ENCODE assay signal across 27 mouse cellular contexts in the genomic region with DNA sequence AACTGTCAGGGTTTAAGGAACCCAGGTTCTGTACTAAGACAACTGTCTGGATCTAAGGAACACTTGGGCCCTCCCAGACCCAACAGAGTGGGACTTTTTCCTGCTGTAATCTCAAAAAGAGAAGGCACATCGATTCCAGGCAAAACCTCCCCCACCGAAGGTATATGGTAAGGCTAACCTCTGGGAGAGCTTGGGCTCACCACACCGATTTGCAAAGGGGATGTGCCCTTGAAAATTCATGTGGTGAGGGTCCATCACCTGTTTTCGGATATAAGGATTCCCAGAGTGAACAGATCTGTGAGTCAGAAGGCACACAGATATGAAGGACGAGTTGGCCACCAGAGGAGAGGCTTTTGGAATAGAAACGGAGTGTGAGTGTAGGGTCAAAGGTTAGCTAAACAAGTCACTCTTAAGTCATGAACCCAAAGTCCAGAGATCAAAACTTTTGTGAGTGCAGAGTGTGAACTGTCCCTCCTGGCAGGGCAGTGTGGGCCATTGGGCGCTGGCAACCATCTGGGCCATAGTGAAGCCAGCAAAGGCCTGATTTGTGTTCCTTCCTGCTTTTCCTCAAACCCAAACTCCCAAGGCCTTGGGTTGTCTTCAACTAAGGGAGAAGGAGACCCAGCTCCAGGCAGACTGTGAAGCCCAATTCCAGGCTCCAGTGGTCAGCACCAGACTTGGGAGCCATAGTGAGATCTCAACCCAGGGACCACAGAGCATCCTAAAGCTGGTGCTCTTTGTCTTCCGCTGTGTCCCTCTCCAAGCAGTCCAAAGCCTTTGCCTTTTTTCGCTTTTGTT. TPM values are rescaled to one million over a fixed set of nuclear protein-coding genes. Genes with fewer than 3 reads are reported as not detected.
A peak's percentile ranks its signal among the peaks of the same experiment; 100 is the strongest.
DNase-seq lines count a peak whose midpoint lies in the region; ATAC-seq and TF ChIP-seq lines count a peak whose summit lies in the region.
"Had no signal": no experiment of that assay in that cellular context is flagged by ENCODE, and none has a peak within 500 bp of the region (broad histone marks: within the 10 kb centered on the region; RNA-seq: fewer than 3 reads in every experiment).

No protein-coding gene starts in this region.

- H3K9me3 ChIP-seq in forebrain, embryonic 10.5 days = no peaks in the 10 kb centered on the region
- no peaks in the 10 kb centered on the region for H3K9me3 ChIP-seq in forebrain, embryonic 14.5 days (replicated peaks; ENCODE audit: control insufficient read depth, low read length)
- no peaks in the 10 kb centered on the region for H3K9me3 ChIP-seq in heart, embryonic 13.5 days
- H3K9me3 ChIP-seq in liver, postnatal 0 days (ENCODE audit: low read length) = no peaks in the 10 kb centered on the region
- no peaks in the 10 kb centered on the region for H3K9me3 ChIP-seq in heart, postnatal 0 days (replicated peaks; ENCODE audit: control insufficient read depth, low read length)
- H3K9me3 ChIP-seq: forebrain, embryonic 15.5 days; neural tube, embryonic 15.5 days had no signal

- H3K4me1 ChIP-seq in forebrain, embryonic 10.5 days = peaks cover 23% of the 10 kb centered on the region
- H3K4me1 ChIP-seq in forebrain, embryonic 14.5 days (ENCODE audit: control insufficient read depth, insufficient read depth, low read length) = no peaks in the 10 kb centered on the region
- peaks cover 6% of the 10 kb centered on the region for H3K4me1 ChIP-seq in heart, embryonic 13.5 days
- peaks cover 5% of the 10 kb centered on the region for H3K4me1 ChIP-seq in liver, postnatal 0 days (ENCODE audit: insufficient read depth)
- H3K4me1 ChIP-seq in heart, postnatal 0 days (ENCODE audit: control insufficient read depth, insufficient read depth) = 0 out of 2 replicates have a peak, but pooled peaks cover 7% of the 10 kb centered on the region

- no peak overlapping the region for H3K27ac ChIP-seq in forebrain, embryonic 10.5 days
- no peak overlapping the region for H3K27ac ChIP-seq in forebrain, embryonic 14.5 days (ENCODE audit: low read depth, low read length)
- H3K27ac ChIP-seq in heart, embryonic 13.5 days (replicated peaks) = peak overlapping the region; percentile 94
- H3K27ac ChIP-seq in liver, postnatal 0 days (ENCODE audit: low read depth) = no peak overlapping the region
- H3K27ac ChIP-seq in heart, postnatal 0 days (ENCODE audit: low read depth) = peak overlapping the region; percentile 94
- H3K27ac ChIP-seq: forebrain, embryonic 15.5 days; hindbrain, embryonic 14.5 days; kidney, postnatal 0 days; neural tube, embryonic 15.5 days had no signal

- peak; percentile 19 for DNase-seq in forebrain, embryonic 10.5 days (ENCODE audit: extremely low spot score, low spot score)
- no peak for DNase-seq in forebrain, embryonic 14.5 days (ENCODE audit: low spot score)
- DNase-seq in heart, postnatal 25 days (ENCODE audit: low spot score) = no peak
- DNase-seq in liver, postnatal 0 days = no peak
- DNase-seq in liver = no peak
- peak; percentile 14 for DNase-seq in heart, postnatal 0 days (ENCODE audit: low spot score)
- no peak for DNase-seq in adrenal gland, postnatal 36 days
- DNase-seq: adrenal gland, postnatal 14 days; cerebellum, adult 11 months; cerebellum, postnatal 14 days; lung, adult 18-20 months; lung, postnatal 14 days; right cerebral cortex, postnatal 25 days; thymus, adult 2 months had no signal

- peaks cover 100% of the 10 kb centered on the region for H3K27me3 ChIP-seq in forebrain, embryonic 10.5 days (ENCODE audit: poor library complexity, severe bottlenecking)
- peaks cover 95% of the 10 kb centered on the region for H3K27me3 ChIP-seq in forebrain, embryonic 14.5 days (replicated peaks; ENCODE audit: control insufficient read depth, insufficient read depth, low read length)
- H3K27me3 ChIP-seq in heart, embryonic 13.5 days (replicated peaks) = peaks cover 89% of the 10 kb centered on the region
- H3K27me3 ChIP-seq in liver, postnatal 0 days (ENCODE audit: insufficient read depth, low read length) = peaks cover 95% of the 10 kb centered on the region
- H3K27me3 ChIP-seq in heart, postnatal 0 days (ENCODE audit: control insufficient read depth, insufficient read depth, low read length) = peaks cover 63% of the 10 kb centered on the region

- no peaks in the 10 kb centered on the region for H3K36me3 ChIP-seq in forebrain, embryonic 10.5 days (replicated peaks)
- no peaks in the 10 kb centered on the region for H3K36me3 ChIP-seq in forebrain, embryonic 14.5 days (ENCODE audit: control insufficient read depth, insufficient read depth, low read length)
- peaks cover 18% of the 10 kb centered on the region for H3K36me3 ChIP-seq in heart, embryonic 13.5 days
- H3K36me3 ChIP-seq in liver, postnatal 0 days (replicated peaks; ENCODE audit: insufficient read depth, low read length) = no peaks in the 10 kb centered on the region
- peaks cover 15% of the 10 kb centered on the region; the same call in 1 of the 2 replicates for H3K36me3 ChIP-seq in heart, postnatal 0 days (replicated peaks; ENCODE audit: control insufficient read depth, insufficient read depth, low read length)
- H3K36me3 ChIP-seq: forebrain, embryonic 15.5 days; neural tube, embryonic 15.5 days had no signal

- H3K9ac ChIP-seq in forebrain, embryonic 14.5 days (ENCODE audit: low read length) = no peak overlapping the region
- H3K9ac ChIP-seq in heart, embryonic 13.5 days = peak overlapping the region; percentile 100
- H3K9ac ChIP-seq in liver, postnatal 0 days (replicated peaks) = no peak overlapping the region
- peak overlapping the region; percentile 73 for H3K9ac ChIP-seq in heart, postnatal 0 days (replicated peaks; ENCODE audit: low read depth, low read length)
- H3K9ac ChIP-seq: forebrain, embryonic 15.5 days; hindbrain, embryonic 14.5 days; neural tube, embryonic 15.5 days had no signal

- TF ChIP-seq EP300 in liver, postnatal 0 days (IDR thresholded peaks at IDR 0.05; ENCODE audit: low read depth) = no peak
- TF ChIP-seq EP300 in heart, postnatal 0 days (IDR thresholded peaks at IDR 0.05; ENCODE audit: low read depth) = no peak

- TF ChIP-seq CTCF in liver, postnatal 0 days (IDR thresholded peaks at IDR 0.05; ENCODE audit: low read depth) = no peak
- no peak for TF ChIP-seq CTCF in heart, postnatal 0 days (IDR thresholded peaks at IDR 0.05; ENCODE audit: low read depth)

- intact Hi-C loops in heart, postnatal 25 days (cut with DNase I) = loop anchor here (10.0 kb wide), 1 partner anchor 358 kb away; no protein-coding TSS in a partner anchor

- WGBS in forebrain, embryonic 10.5 days = 3% methylated on average over 9 of the region's 9 CpGs
- WGBS in forebrain, embryonic 14.5 days = 3% methylated on average over 9 of the region's 9 CpGs
- 16% methylated on average over 9 of the region's 9 CpGs for WGBS in heart, embryonic 13.5 days
- 9% methylated on average over 9 of the region's 9 CpGs for WGBS in liver, postnatal 0 days (ENCODE audit: insufficient replicate concordance)
- 19% methylated on average over 9 of the region's 9 CpGs for WGBS in heart, postnatal 0 days

- ATAC-seq in forebrain, embryonic 14.5 days = no peak
- no peak for ATAC-seq in heart, embryonic 13.5 days (ENCODE audit: extremely low read depth, insufficient number of reproducible peaks, low FRiP score, low TSS enrichment)
- peak; percentile 61 for ATAC-seq in liver, postnatal 0 days
- no peak for ATAC-seq in heart, postnatal 0 days (ENCODE audit: insufficient read depth, low read depth)
- ATAC-seq: activated CD4-positive, CD25-positive, alpha-beta regulatory T cell, adult 4 months; forebrain, embryonic 15.5 days; midbrain, embryonic 16.5 days had no signal

- no peak overlapping the region for H3K4me2 ChIP-seq in forebrain, embryonic 14.5 days (ENCODE audit: low read length)
- peak overlapping the region; percentile 83 for H3K4me2 ChIP-seq in heart, embryonic 13.5 days
- H3K4me2 ChIP-seq in liver, postnatal 0 days (ENCODE audit: low read depth, low read length) = no peak overlapping the region
- H3K4me2 ChIP-seq in heart, postnatal 0 days (ENCODE audit: low read depth, low read length) = peak overlapping the region; percentile 70
- H3K4me2 ChIP-seq: forebrain, embryonic 15.5 days; hindbrain, embryonic 14.5 days; neural tube, embryonic 15.5 days had no signal

- H3K4me3 ChIP-seq in forebrain, embryonic 10.5 days = no peak overlapping the region
- H3K4me3 ChIP-seq in forebrain, embryonic 14.5 days (ENCODE audit: low read depth, low read length) = no peak overlapping the region
- H3K4me3 ChIP-seq in heart, embryonic 13.5 days = peak overlapping the region; percentile 80
- no peak overlapping the region for H3K4me3 ChIP-seq in liver, postnatal 0 days (ENCODE audit: low read depth, low read length)
- peak overlapping the region; percentile 79 for H3K4me3 ChIP-seq in heart, postnatal 0 days (ENCODE audit: low read depth, low read length)
- H3K4me3 ChIP-seq: forebrain, embryonic 15.5 days; neural tube, embryonic 15.5 days had no signal

RNA-seq across cellular contexts. Expression of a gene that starts 2.2 kb away (rescaled TPM):
- not detected in 2 replicates for polyA plus RNA-seq in forebrain, embryonic 10.5 days (2016; fragmentation: Nextera tagmentation; extraction: Ambion mirVana)
- not detected in 2 replicates for polyA plus RNA-seq in forebrain, embryonic 14.5 days (2014; fragmentation: Nextera tagmentation; extraction: Ambion mirVana)
- 136 and 142 TPM in 2 replicates for polyA plus RNA-seq in heart, embryonic 13.5 days (2015; fragmentation: Nextera tagmentation; extraction: Ambion mirVana)
- 10 to 100 TPM; 79.5 to 91.8 TPM for total RNA-seq in heart, postnatal 25 days (2021)
- polyA plus RNA-seq in liver, postnatal 0 days (2015; fragmentation: Nextera tagmentation; extraction: Ambion mirVana) = not detected in 2 replicates
- 284 and 346 TPM in 2 replicates for total RNA-seq in heart, postnatal 0 days (2014; rRNA removed; ENCODE audit: low replicate concordance)
- 139 and 155 TPM in 2 replicates for polyA plus RNA-seq in heart, postnatal 0 days (2015; fragmentation: Nextera tagmentation; extraction: Ambion mirVana)
- total RNA-seq in adrenal gland, postnatal 36 days (2021) = not detected
- total RNA-seq: adrenal gland, postnatal 14 days; gastrocnemius, postnatal 4 days; layer of hippocampus, adult 18-20 months; layer of hippocampus, postnatal 25 days; left cerebral cortex, postnatal 10 days; megakaryocyte, adult 5-6 weeks had no signal
- polyA plus RNA-seq: activated CD4-positive, CD25-positive, alpha-beta regulatory T cell, adult 4 months; CD4-positive, CD25-positive, alpha-beta regulatory T cell, adult 4 months; forebrain, embryonic 15.5 days; hindbrain, embryonic 14.5 days; kidney, postnatal 0 days; midbrain, embryonic 16.5 days; neural tube, embryonic 15.5 days had no signal

Comparison
In these comparisons a context has a peak if more than half of its experiments do, and no peak if none do; other contexts are left out.
1. DNase-seq: peak in forebrain, embryonic 10.5 days (single experiment) and heart, postnatal 0 days (single experiment); none in forebrain, embryonic 14.5 days (single experiment), heart, postnatal 25 days (single experiment), liver, postnatal 0 days (single experiment), liver (single experiment) and adrenal gland, postnatal 36 days (0 of 2).
2. H3K27ac ChIP-seq: peak in heart, embryonic 13.5 days (single experiment) and heart, postnatal 0 days (single experiment); none in forebrain, embryonic 10.5 days (single experiment), forebrain, embryonic 14.5 days (single experiment) and liver, postnatal 0 days (single experiment).
3. H3K4me3 ChIP-seq: peak in heart, embryonic 13.5 days (single experiment) and heart, postnatal 0 days (single experiment); none in forebrain, embryonic 10.5 days (single experiment), forebrain, embryonic 14.5 days (single experiment) and liver, postnatal 0 days (single experiment).
4. H3K4me2 ChIP-seq: peak in heart, embryonic 13.5 days (single experiment) and heart, postnatal 0 days (single experiment); none in forebrain, embryonic 14.5 days (single experiment) and liver, postnatal 0 days (single experiment).
5. H3K9ac ChIP-seq: peak in heart, embryonic 13.5 days (single experiment) and heart, postnatal 0 days (single experiment); none in forebrain, embryonic 14.5 days (single experiment) and liver, postnatal 0 days (single experiment).
6. RNA of a gene that starts 2.2 kb away (polyA plus RNA-seq): 139 to 155 TPM in heart, postnatal 0 days and 136 to 142 TPM in heart, embryonic 13.5 days; not detected in forebrain, embryonic 10.5 days, not detected in forebrain, embryonic 14.5 days and not detected in liver, postnatal 0 days; every median in the first group is over 100 times any median in the second.